Mouse (Mus musculus): ENCODE measurements around the gene Phf5a. TPM values are rescaled to one million over a fixed set of nuclear protein-coding genes. Genes with fewer than 3 reads are reported as not detected.
"Not testable (repeated sequence)": the region's sequence is repeated elsewhere in the genome, so short reads cannot be mapped to it uniquely, and the experiment has no call there.

Gene Phf5a
- polyA plus RNA-seq, 1 experiment = 172 TPM

GRCm38 (mm10) chr15:81917201-81917600 lies 45.5 kb upstream of the Phf5a start:
- H3K27me3 ChIP-seq (ENCODE audit: control insufficient read depth, insufficient read depth, low read length, poor library complexity, severe bottlenecking) = no peaks in the 10 kb centered on the region

DNA sequence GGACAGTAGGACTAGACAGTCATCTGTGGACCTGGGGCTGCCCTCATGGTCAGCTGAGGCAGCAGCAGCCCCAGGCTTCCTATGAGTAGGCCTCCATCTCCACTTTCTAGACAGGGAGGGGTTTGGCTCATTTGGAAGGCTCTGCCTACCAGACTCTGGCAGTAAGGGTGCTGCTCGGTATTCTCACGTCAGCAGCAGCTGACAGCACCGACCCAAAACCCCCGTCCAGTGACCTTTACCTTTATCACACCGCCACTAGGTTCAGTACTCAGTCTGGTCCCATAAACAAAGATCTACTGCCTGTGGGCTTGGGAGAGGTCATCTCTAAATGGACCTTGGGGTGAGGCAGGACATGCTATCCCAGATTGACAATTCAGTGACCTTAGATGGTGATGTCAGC lies 44.0 kb upstream of the Phf5a start:
- Histone ChIP-seq H3K27me3 (ENCODE audit: control insufficient read depth, insufficient read depth, low read length, poor library complexity, severe bottlenecking) (no peaks in the 10 kb centered on the region), H3K9me3 (replicated peaks; ENCODE audit: control insufficient read depth, insufficient read depth, low read length, poor library complexity, severe bottlenecking) (no peaks in the 10 kb centered on the region), H3K4me1 (ENCODE audit: control insufficient read depth, insufficient read depth, low read length) (no peaks in the 10 kb centered on the region), H3K9ac (ENCODE audit: low read depth, poor library complexity, severe bottlenecking) (no peak overlapping the region), H3K27ac (ENCODE audit: insufficient read depth, low read length) (no peak overlapping the region), H3K4me3 (ENCODE audit: low read depth, low read length) (no peak overlapping the region), H3K36me3 (ENCODE audit: control insufficient read depth, insufficient read depth, low read length, poor library complexity, severe bottlenecking) (peaks cover 19% of the 10 kb centered on the region)
- TF ChIP-seq EP300 (IDR thresholded peaks at IDR 0.05; ENCODE audit: insufficient read depth, low read depth, low read length) (no peak), CTCF (IDR thresholded peaks at IDR 0.05; ENCODE audit: low read depth, low read length) (no peak), POLR2A (IDR thresholded peaks at IDR 0.05; ENCODE audit: insufficient read depth, low read length) (no peak)

More at GRCm38 (mm10) chr15:81917201-81917600, 45.5 kb upstream of the Phf5a start:
- H3K27ac ChIP-seq (ENCODE audit: insufficient read depth, low read length) = no peak overlapping the region
- H3K9ac ChIP-seq (ENCODE audit: low read depth, poor library complexity, severe bottlenecking) = no peak overlapping the region
- no peak overlapping the region for H3K4me3 ChIP-seq (ENCODE audit: low read depth, low read length)
- H3K9me3 ChIP-seq (replicated peaks; ENCODE audit: control insufficient read depth, insufficient read depth, low read length, poor library complexity, severe bottlenecking) = no peaks in the 10 kb centered on the region
- H3K36me3 ChIP-seq (ENCODE audit: control insufficient read depth, insufficient read depth, low read length, poor library complexity, severe bottlenecking) = peaks cover 19% of the 10 kb centered on the region
- H3K4me1 ChIP-seq (ENCODE audit: control insufficient read depth, insufficient read depth, low read length) = no peaks in the 10 kb centered on the region
- no peak for TF ChIP-seq EP300 (IDR thresholded peaks at IDR 0.05; ENCODE audit: insufficient read depth, low read depth, low read length)
- no peak for TF ChIP-seq CTCF (IDR thresholded peaks at IDR 0.05; ENCODE audit: low read depth, low read length)
- no peak for TF ChIP-seq POLR2A (IDR thresholded peaks at IDR 0.05; ENCODE audit: insufficient read depth, low read length)

- no peak overlapping the region for H3K27ac ChIP-seq (ENCODE audit: insufficient read depth, low read length)
- no peaks in the 10 kb centered on the region for H3K4me1 ChIP-seq (ENCODE audit: control insufficient read depth, insufficient read depth, low read length)
- H3K9ac ChIP-seq (ENCODE audit: low read depth, poor library complexity, severe bottlenecking) = no peak overlapping the region
- no peaks in the 10 kb centered on the region for H3K9me3 ChIP-seq (replicated peaks; ENCODE audit: control insufficient read depth, insufficient read depth, low read length, poor library complexity, severe bottlenecking)
- no peaks in the 10 kb centered on the region for H3K27me3 ChIP-seq (ENCODE audit: control insufficient read depth, insufficient read depth, low read length, poor library complexity, severe bottlenecking)
- no peak overlapping the region for H3K4me3 ChIP-seq (ENCODE audit: low read depth, low read length)
- peaks cover 24% of the 10 kb centered on the region for H3K36me3 ChIP-seq (ENCODE audit: control insufficient read depth, insufficient read depth, low read length, poor library complexity, severe bottlenecking)
- TF ChIP-seq CTCF (IDR thresholded peaks at IDR 0.05; ENCODE audit: low read depth, low read length) (no peak), EP300 (IDR thresholded peaks at IDR 0.05; ENCODE audit: insufficient read depth, low read depth, low read length) (no peak), POLR2A (IDR thresholded peaks at IDR 0.05; ENCODE audit: insufficient read depth, low read length) (no peak)
Observed at GRCm38 (mm10) chr15:81914668-81915067, 43.0 kb upstream of the Phf5a start.

- Histone ChIP-seq H3K4me1 (ENCODE audit: control insufficient read depth, insufficient read depth, low read length) (no peaks in the 10 kb centered on the region), H3K9me3 (replicated peaks; ENCODE audit: control insufficient read depth, insufficient read depth, low read length, poor library complexity, severe bottlenecking) (no peaks in the 10 kb centered on the region), H3K36me3 (ENCODE audit: control insufficient read depth, insufficient read depth, low read length, poor library complexity, severe bottlenecking) (peaks cover 29% of the 10 kb centered on the region), H3K4me3 (ENCODE audit: low read depth, low read length) (no peak overlapping the region), H3K27ac (ENCODE audit: insufficient read depth, low read length) (peak overlapping the region; percentile 16), H3K9ac (ENCODE audit: low read depth, poor library complexity, severe bottlenecking) (no peak overlapping the region), H3K27me3 (ENCODE audit: control insufficient read depth, insufficient read depth, low read length, poor library complexity, severe bottlenecking) (no peaks in the 10 kb centered on the region)
- TF ChIP-seq CTCF (IDR thresholded peaks at IDR 0.05; ENCODE audit: low read depth, low read length) = no peak
- TF ChIP-seq EP300 (IDR thresholded peaks at IDR 0.05; ENCODE audit: insufficient read depth, low read depth, low read length) = no peak
- TF ChIP-seq POLR2A (IDR thresholded peaks at IDR 0.05; ENCODE audit: insufficient read depth, low read length) = no peak
Observed at GRCm38 (mm10) chr15:81912498-81912897, 40.8 kb upstream of the Phf5a start.

DNA sequence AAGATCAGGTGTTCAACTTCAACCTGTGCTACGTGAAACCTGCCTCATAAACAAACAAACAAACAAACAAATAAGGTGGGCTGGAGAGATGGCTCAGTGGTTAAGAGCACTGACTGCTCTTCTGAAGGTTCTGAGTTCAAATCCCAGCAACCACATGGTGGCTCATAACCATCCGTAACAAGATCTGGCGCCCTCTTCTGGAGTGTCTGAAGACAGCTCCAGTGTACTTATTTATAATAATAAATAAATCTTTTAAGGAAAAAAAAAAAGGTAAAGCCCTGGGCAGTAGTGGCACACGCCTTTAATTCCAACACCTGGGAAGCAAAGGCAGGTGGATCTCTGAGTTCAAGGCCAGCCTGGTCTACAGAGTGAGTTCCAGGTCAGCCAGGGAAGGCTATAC lies 37.1 kb upstream of the Phf5a start:
- not testable (repeated sequence) for H3K27ac ChIP-seq (ENCODE audit: insufficient read depth, low read length); H3K4me1 ChIP-seq (ENCODE audit: control insufficient read depth, insufficient read depth, low read length); H3K27me3 ChIP-seq (ENCODE audit: control insufficient read depth, insufficient read depth, low read length, poor library complexity, severe bottlenecking); H3K9ac ChIP-seq (ENCODE audit: low read depth, poor library complexity, severe bottlenecking); H3K9me3 ChIP-seq (replicated peaks; ENCODE audit: control insufficient read depth, insufficient read depth, low read length, poor library complexity, severe bottlenecking); H3K4me3 ChIP-seq (ENCODE audit: low read depth, low read length)
- peaks cover 26% of the 10 kb centered on the region for H3K36me3 ChIP-seq (ENCODE audit: control insufficient read depth, insufficient read depth, low read length, poor library complexity, severe bottlenecking)

GRCm38 (mm10) chr15:81907953-81908352 lies 36.2 kb upstream of the Phf5a start:
- no peaks in the 10 kb centered on the region for H3K9me3 ChIP-seq (replicated peaks; ENCODE audit: control insufficient read depth, insufficient read depth, low read length, poor library complexity, severe bottlenecking)
- TF ChIP-seq POLR2A (IDR thresholded peaks at IDR 0.05; ENCODE audit: insufficient read depth, low read length) (no peak), CTCF (IDR thresholded peaks at IDR 0.05; ENCODE audit: low read depth, low read length) (no peak)
- H3K4me1 ChIP-seq (ENCODE audit: control insufficient read depth, insufficient read depth, low read length) = no peaks in the 10 kb centered on the region
- H3K4me3 ChIP-seq (ENCODE audit: low read depth, low read length) = no peak overlapping the region
- no peak overlapping the region for H3K27ac ChIP-seq (ENCODE audit: insufficient read depth, low read length)
- no peak overlapping the region for H3K9ac ChIP-seq (ENCODE audit: low read depth, poor library complexity, severe bottlenecking)
- H3K36me3 ChIP-seq (ENCODE audit: control insufficient read depth, insufficient read depth, low read length, poor library complexity, severe bottlenecking) = peaks cover 25% of the 10 kb centered on the region
- H3K27me3 ChIP-seq (ENCODE audit: control insufficient read depth, insufficient read depth, low read length, poor library complexity, severe bottlenecking) = no peaks in the 10 kb centered on the region
